Mouse (Mus musculus) G1E (cell line): Measurements from ENCODE around the gene Crtap.

ENCODE experiments used
- CTCF ChIP-seq: IDR thresholded peaks from 2 replicates; pipeline ENCODE4 v1.5.1; 2012; ENCODE audit warnings: low read depth, low read length, inconsistent platforms, mixed read lengths
- GATA1 ChIP-seq: IDR thresholded peaks from 2 replicates; pipeline ENCODE4 v1.6.1; 2012; ENCODE audit warnings: borderline replicate concordance, low read length, inconsistent platforms, mixed read lengths

DNA sequence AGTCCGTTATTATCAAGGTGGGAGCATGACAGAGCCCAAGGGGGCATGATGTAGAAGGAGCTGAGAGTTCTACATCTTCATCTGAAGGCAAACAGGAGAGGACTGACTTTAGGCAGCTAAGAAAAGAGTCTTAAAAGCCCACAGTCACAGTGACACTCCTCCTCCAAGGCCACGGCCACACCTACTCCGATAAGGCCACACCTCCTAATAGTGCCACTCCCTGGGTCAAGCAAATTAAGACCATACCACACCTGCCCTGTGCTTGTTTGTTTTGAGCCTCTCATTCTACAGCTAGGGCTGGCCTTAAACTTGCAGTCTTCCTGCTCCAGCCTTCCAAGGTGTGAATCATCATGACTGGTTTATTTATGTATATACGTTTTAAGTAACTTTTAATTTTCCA is 4.8 kb upstream of the Crtap start:
- TF ChIP-seq GATA1 = no peak
- TF ChIP-seq CTCF = no peak
